Mouse (Mus musculus) G1E (cell line): Measurements from ENCODE around the gene Cnbd2.

Experiments used
- CTCF ChIP-seq: IDR thresholded peaks from 2 replicates; pipeline ENCODE4 v1.5.1; 2012; ENCODE audit warnings: low read depth, low read length, inconsistent platforms, mixed read lengths
- GATA1 ChIP-seq: IDR thresholded peaks from 2 replicates; pipeline ENCODE4 v1.6.1; 2012; ENCODE audit warnings: borderline replicate concordance, low read length, inconsistent platforms, mixed read lengths
- POLR2AphosphoS5 ChIP-seq: IDR thresholded peaks from 2 replicates; pipeline ENCODE4 v1.6.1; 2012; ENCODE audit warnings: low read depth, low read length, inconsistent platforms; ENCODE audit not compliant: insufficient replicate concordance
- TAL1 ChIP-seq: conservative IDR thresholded peaks from 2 replicates; pipeline ENCODE4 v1.6.1; 2012; ENCODE audit warnings: low read depth, low read length, inconsistent platforms, mixed read lengths

DNA sequence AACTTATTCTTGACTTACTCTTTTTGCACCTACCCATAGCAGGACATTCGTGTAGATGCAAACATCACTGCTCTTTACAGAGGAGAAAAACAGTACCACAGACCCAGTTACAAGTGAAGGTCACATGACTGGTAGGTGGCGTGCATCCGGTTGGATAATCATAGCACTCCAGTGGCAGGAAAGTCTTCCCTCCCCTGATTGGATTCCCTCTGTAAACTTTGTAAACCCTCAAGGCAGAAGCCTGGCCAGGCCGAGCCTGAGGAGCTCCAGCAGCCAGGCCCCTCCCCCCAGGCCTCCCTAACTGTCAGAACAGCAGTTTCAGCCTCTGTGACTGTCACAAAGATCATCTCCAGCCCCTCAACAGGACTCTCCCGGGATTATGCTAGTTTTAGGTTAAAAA, 12.6 kb downstream of the Cnbd2 start:
- TF ChIP-seq CTCF (no peak), TAL1 (no peak), GATA1 (no peak), POLR2AphosphoS5 (no peak)
